Mouse (Mus musculus) G1E (cell line): ENCODE measurements around the gene St8sia1. TPM values are rescaled to one million over a fixed set of nuclear protein-coding genes. Genes with fewer than 3 reads are reported as not detected.

Experiments
- ATAC-seq: 2 replicates; pipeline ENCODE4 v1.8.0; 2016; ENCODE audit warnings: mild to moderate bottlenecking; ENCODE audit not compliant: insufficient number of reproducible peaks, poor library complexity, low FRiP score, severe bottlenecking; ENCODE audit errors: extremely low read depth
- DNase-seq: peaks from one replicate; pipeline ENCODE4 v3.0.0; 2012; ENCODE audit warnings: low spot score
- H3K27me3 ChIP-seq: 2 replicates; pipeline ENCODE4 v1.6.1; 2012; ENCODE audit warnings: mild to moderate bottlenecking, low read length, inconsistent platforms; ENCODE audit not compliant: insufficient read depth
- H3K36me3 ChIP-seq: replicated peaks from 2 replicates; pipeline ENCODE3; 2012; ENCODE audit warnings: mild to moderate bottlenecking, inconsistent platforms
- H3K4me1 ChIP-seq: 2 replicates; pipeline ENCODE4 v1.6.1; 2012; ENCODE audit warnings: low read depth, low read length, inconsistent platforms, mixed read lengths; ENCODE audit not compliant: insufficient read depth
- H3K4me3 ChIP-seq: 2 replicates; pipeline ENCODE4 v1.5.1; 2012; ENCODE audit warnings: low read depth, mild to moderate bottlenecking, inconsistent platforms, low read length, moderate library complexity, mixed read lengths
- H3K9me3 ChIP-seq: replicated peaks from 2 replicates; pipeline ENCODE4 v1.6.1; 2012; ENCODE audit warnings: inconsistent platforms
- CTCF ChIP-seq: IDR thresholded peaks from 2 replicates; pipeline ENCODE4 v1.5.1; 2012; ENCODE audit warnings: low read depth, low read length, inconsistent platforms, mixed read lengths
- GATA1 ChIP-seq: IDR thresholded peaks from 2 replicates; pipeline ENCODE4 v1.6.1; 2012; ENCODE audit warnings: borderline replicate concordance, low read length, inconsistent platforms, mixed read lengths
- GATA2 ChIP-seq: IDR thresholded peaks from 2 replicates; pipeline ENCODE4 v1.6.1; 2012; ENCODE audit warnings: low read depth, low read length, inconsistent platforms, borderline replicate concordance
- POLR2AphosphoS5 ChIP-seq: IDR thresholded peaks from 2 replicates; pipeline ENCODE4 v1.6.1; 2012; ENCODE audit warnings: low read depth, low read length, inconsistent platforms; ENCODE audit not compliant: insufficient replicate concordance
- TAL1 ChIP-seq: conservative IDR thresholded peaks from 2 replicates; pipeline ENCODE4 v1.6.1; 2012; ENCODE audit warnings: low read depth, low read length, inconsistent platforms, mixed read lengths
- polyA plus RNA-seq: library from polyadenylated mRNA; stranded (reverse); fragments of >175 nt; gene quantifications from 2 replicates; pipeline ENCODE4 v1.2.3, GENCODE M21; 2012
- total RNA-seq, 2 experiments: library from RNA; stranded (forward) in 1 of 2; stranded (reverse) in 1 of 2; fragments of 200-1000 nt in 1 of 2; fragments of >200 nt in 1 of 2; fragmentation: Nextera tagmentation in 1 of 2; gene quantifications; 2 replicates each; pipeline ENCODE4 v1.2.3; 2014 to 2017

The St8sia1 gene
- total and polyA plus RNA-seq, 3 experiments: 0.11 TPM; not detected in 2

DNA sequence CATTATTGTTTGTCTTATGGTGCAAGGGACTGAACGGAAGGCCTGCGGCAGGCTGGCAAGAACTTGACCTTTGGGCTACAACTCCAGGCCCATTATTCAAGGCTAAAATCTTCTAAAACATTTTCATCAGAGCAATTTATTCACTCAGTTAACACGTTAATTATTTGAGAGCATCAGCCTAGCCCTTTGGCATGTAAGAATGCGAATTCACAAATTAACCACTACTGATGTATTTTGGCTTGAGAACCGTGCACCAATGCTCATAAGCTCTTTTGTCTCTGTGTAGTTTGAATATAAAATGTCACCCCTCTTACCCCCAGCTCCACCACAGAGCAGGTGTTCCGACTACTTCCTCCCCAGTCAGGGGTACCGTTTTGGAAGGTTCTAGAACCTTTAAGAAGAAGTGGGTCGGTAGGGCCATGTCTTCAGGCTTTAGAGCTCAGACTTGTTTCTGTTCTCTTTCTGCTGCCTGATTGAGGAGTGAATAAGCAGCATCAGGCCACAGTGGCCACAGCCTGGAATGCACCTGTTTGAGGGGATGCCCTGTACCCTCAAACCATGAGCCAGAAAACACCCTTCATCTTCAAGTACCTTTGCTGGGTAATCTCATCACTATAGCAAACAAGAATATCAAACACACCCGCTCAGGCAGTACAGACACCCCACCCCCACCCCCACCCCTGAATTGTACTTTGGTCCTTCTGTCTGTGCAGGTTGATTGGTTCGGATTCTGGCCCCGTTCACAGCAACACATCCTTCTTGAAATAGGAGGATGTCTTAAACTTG lies 22.5 kb downstream of the St8sia1 start:
- H3K4me1 ChIP-seq: peaks cover 5% of the 10 kb centered on the region; the same call in 1 of the 2 replicates
- TF ChIP-seq POLR2AphosphoS5 (no peak), CTCF (no peak), GATA2 (no peak), TAL1 (no peak), GATA1 (no peak)
- no peak overlapping the region for H3K4me3 ChIP-seq
- no peaks in the 10 kb centered on the region for H3K36me3 ChIP-seq
- H3K27me3 ChIP-seq: 0 out of 2 replicates have a peak, but pooled peaks cover 2% of the 10 kb centered on the region
- ATAC-seq: no peak
- DNase-seq: no peak
- H3K9me3 ChIP-seq: 0 out of 2 replicates have a peak, but pooled peaks cover 2% of the 10 kb centered on the region

DNA sequence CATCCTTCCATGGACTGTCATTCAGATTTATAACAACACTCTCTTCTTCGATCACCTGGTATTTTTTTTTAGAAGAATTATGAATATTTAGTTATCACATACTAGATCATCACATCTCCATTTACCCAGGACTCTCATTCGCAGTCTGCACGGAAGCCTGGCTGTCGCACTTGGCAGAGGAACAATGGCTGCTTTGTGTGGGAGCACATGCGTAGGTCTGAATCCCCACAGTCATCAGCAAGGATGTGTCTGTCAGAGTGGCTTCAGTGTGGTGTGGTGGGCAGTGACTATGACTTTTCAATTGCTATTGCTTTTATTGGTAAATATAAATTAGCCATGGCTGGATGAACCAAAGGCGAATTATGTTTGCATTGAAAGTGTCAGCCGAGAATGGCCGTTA lies 23.2 kb downstream of the St8sia1 start:
- Histone ChIP-seq H3K36me3 (no peaks in the 10 kb centered on the region), H3K4me1 (peaks cover 5% of the 10 kb centered on the region; the same call in 1 of the 2 replicates), H3K9me3 (0 out of 2 replicates have a peak, but pooled peaks cover 2% of the 10 kb centered on the region), H3K4me3 (no peak overlapping the region), H3K27me3 (0 out of 2 replicates have a peak, but pooled peaks cover 6% of the 10 kb centered on the region)
- TF ChIP-seq GATA2 (no peak), TAL1 (no peak), POLR2AphosphoS5 (no peak), CTCF (no peak), GATA1 (no peak)
- DNase-seq: no peak
- no peak for ATAC-seq

DNA sequence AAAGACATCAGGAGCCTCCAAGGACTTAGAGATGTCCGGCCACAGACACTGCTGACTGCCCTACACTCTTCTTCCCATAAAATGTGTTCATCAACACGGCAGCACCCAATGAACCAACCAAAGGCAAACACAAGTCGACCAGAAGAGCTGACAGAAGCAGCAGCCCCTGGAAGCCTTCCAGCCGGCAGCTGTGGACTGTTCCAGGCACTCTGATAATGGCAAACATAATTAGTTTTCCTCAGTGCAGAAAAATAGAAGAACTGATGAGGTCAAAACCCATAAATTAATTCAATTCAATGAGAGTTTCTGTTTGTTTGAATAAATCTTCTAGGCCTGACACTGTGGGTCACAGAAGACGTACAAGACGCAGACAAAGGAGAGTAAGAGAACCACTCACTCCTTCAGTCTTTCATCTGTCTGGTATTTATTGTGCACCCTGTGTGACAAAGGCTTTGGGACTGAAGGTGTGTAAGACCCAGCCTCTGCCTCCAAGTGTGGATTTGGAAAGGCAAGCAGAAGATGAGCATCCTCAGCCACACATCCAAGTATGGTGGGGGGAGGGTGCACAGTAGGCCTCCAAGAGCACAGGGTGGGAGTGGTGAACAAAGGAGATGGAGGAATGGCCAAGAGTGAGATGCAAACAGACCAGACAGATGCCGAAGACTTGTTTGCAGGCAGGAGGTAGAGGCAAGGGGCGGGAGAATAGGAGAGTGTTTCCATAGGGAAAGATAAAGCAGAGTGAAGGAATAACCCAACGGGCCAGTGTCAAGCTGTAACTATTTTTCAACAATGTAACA lies 25.5 kb downstream of the St8sia1 start:
- TF ChIP-seq CTCF (no peak), POLR2AphosphoS5 (no peak), TAL1 (no peak), GATA2 (no peak)

DNA sequence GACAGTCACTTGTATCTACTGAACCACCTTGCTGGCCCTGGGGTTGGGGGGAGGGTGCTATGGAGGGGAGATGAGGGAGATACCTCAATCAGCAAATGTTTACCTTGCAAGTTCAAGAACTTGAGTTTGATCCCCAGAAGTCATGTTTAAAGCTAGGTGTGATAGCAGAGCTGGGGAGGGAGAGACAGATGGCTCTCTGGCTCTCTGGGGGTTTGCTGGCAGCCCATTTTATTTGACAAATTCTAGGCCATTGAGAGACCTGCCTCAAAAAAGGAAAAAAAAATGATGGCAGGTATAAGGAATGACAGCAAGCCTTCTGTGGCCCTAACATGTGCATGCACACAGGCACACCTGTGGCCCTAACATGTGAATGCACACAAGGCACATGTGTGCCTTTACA lies 26.2 kb downstream of the St8sia1 start:
- no peaks in the 10 kb centered on the region for H3K9me3 ChIP-seq
- no peak overlapping the region for H3K4me3 ChIP-seq
- H3K4me1 ChIP-seq: no peaks in the 10 kb centered on the region
- no peak for ATAC-seq
- no peak for DNase-seq
- TF ChIP-seq CTCF (no peak), POLR2AphosphoS5 (no peak), GATA2 (no peak)
- H3K27me3 ChIP-seq: 0 out of 2 replicates have a peak, but pooled peaks cover 6% of the 10 kb centered on the region
- H3K36me3 ChIP-seq: no peaks in the 10 kb centered on the region

More for the DNA sequence above, 25.5 kb downstream of the St8sia1 start:
- no peaks in the 10 kb centered on the region for H3K36me3 ChIP-seq
- no peak for DNase-seq
- no peaks in the 10 kb centered on the region for H3K4me1 ChIP-seq
- no peaks in the 10 kb centered on the region for H3K9me3 ChIP-seq
- no peak overlapping the region for H3K4me3 ChIP-seq
- no peak for ATAC-seq
- H3K27me3 ChIP-seq: 0 out of 2 replicates have a peak, but pooled peaks cover 6% of the 10 kb centered on the region

DNA sequence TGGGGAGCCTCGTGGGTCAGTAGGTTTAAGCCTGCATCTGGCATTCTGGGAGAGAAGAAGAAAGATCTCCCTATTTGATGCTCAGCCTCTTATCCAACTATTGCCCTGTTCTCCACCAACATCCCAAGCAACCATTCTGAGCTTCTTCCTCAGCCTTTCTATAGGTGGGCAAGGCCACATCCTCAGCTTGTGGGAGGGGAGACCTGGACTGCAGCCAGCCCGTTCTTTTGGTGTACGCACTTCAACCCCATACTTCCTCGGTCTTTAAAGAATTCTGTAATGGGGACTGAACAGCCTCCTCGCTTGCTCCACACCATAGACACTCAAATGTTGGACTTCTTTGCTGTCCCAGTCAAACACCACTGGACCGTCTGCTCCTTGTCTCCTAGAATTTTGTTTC lies 31.7 kb downstream of the St8sia1 start:
- ATAC-seq (no peak), DNase-seq (no peak)
- no peaks in the 10 kb centered on the region; the same call in 1 of the 2 replicates for H3K4me1 ChIP-seq
- no peak overlapping the region for H3K4me3 ChIP-seq
- H3K36me3 ChIP-seq: no peaks in the 10 kb centered on the region
- H3K9me3 ChIP-seq: no peaks in the 10 kb centered on the region
- H3K27me3 ChIP-seq: peaks cover 9% of the 10 kb centered on the region
- TF ChIP-seq POLR2AphosphoS5 (no peak), TAL1 (no peak), GATA2 (no peak), GATA1 (no peak), CTCF (no peak)

DNA sequence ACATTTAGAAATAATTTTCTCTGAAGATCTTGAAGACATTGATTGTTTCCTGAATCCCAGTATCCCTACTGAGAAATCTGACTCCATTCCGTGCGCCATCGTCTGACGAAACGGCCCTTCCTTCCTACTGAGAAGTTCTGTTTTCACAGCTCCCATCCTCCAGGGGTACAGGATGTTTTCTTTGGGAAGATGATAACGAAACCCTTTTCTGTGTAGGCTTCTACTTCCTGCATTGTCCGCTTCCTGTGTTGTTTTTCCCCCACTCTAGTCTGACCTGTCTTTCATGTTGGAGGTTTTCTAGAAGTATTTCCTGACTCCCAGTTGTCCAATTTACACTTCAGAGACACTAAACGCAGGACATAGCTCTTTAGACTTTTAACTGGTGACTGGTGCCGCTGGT lies 32.1 kb downstream of the St8sia1 start:
- Histone ChIP-seq H3K27me3 (peaks cover 9% of the 10 kb centered on the region), H3K36me3 (no peaks in the 10 kb centered on the region), H3K4me3 (no peak overlapping the region), H3K4me1 (no peaks in the 10 kb centered on the region; the same call in 1 of the 2 replicates), H3K9me3 (no peaks in the 10 kb centered on the region)
- TF ChIP-seq TAL1 (no peak), POLR2AphosphoS5 (no peak), CTCF (no peak), GATA2 (no peak), GATA1 (no peak)
- ATAC-seq (no peak), DNase-seq (no peak)
